Mouse (Mus musculus): Measurements from ENCODE around the gene Ier3.
A peak's percentile ranks its signal among the peaks of the same experiment; 100 is the strongest.

Ier3 gene

GRCm38 (mm10) chr17:35866911-35867890 is 45.7 kb downstream of the Ier3 start:
- DNase-seq (ENCODE audit: extremely low spot score) = no peak

DNA sequence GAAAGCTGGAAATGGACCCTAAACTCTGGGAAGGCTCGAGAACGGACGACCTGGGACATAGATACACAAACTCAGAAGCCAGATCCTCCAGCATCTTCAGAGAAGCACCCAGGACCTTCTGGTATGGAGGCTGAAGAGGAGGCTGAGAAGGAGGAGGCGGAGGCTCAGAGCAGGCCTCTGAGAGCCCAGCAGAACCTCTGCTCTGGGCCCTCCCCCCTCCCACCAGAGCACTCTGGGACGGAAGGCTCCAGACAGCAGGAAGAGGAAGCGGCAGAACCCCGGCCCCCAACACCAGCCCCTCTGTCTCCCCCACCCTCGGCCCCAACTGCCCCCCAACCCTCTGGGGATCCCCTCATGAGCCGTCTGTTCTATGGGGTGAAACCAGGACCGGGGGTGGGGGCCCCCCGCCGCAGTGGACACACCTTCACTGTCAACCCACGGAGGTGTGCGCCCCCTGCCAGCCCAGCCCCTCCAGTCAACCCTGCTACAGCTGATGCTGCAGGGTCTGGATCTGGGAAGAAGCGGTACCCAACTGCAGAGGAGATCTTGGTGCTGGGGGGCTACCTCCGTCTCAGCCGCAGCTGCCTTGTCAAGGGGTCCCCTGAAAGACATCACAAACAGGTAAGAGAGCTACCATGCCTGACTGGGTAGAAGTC is 46.8 kb downstream of the Ier3 start:
- no peak for DNase-seq (ENCODE audit: extremely low spot score)

GRCm38 (mm10) chr17:35868961-35869345 is 47.5 kb downstream of the Ier3 start:
- no peak for DNase-seq (ENCODE audit: extremely low spot score)

DNA sequence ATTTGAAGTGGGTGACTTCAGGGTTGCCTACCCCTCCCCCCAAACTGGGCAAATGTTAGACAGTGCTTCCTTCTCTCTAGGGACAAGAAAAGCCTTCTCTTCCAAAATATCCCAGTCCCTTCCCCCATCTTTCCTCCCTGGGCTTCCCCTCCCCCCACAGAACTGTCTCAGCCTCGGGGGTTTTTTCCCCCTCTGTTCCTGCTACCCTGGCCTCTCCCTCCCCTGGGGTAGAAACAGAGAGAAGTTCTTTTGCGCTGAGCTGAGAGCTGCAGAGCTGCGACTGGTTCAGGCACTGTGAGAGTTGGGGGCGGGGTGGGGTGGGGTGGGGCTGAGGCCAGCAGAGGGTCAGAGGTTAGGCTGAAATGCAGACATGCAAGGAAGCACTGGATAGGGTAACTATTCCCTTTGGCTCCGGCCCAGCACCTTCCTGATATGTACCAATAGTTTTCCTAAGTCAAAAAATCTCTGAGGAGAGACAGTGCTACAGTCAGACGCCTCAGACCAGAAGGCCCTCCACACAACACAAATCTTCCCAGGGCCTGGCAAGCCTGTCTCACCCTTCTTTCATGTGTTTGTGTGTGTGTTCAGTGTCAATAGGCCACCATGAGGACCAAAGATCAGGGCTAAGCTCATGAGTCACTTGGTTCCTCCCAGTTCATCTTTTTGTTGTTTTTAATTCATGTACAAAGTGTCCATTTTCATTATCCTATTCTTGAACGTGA is 48.0 kb downstream of the Ier3 start:
- peak; percentile 83 for DNase-seq (ENCODE audit: extremely low spot score)

GRCm38 (mm10) chr17:35870151-35870883 is 48.8 kb downstream of the Ier3 start:
- DNase-seq (ENCODE audit: extremely low spot score) = no peak

DNA sequence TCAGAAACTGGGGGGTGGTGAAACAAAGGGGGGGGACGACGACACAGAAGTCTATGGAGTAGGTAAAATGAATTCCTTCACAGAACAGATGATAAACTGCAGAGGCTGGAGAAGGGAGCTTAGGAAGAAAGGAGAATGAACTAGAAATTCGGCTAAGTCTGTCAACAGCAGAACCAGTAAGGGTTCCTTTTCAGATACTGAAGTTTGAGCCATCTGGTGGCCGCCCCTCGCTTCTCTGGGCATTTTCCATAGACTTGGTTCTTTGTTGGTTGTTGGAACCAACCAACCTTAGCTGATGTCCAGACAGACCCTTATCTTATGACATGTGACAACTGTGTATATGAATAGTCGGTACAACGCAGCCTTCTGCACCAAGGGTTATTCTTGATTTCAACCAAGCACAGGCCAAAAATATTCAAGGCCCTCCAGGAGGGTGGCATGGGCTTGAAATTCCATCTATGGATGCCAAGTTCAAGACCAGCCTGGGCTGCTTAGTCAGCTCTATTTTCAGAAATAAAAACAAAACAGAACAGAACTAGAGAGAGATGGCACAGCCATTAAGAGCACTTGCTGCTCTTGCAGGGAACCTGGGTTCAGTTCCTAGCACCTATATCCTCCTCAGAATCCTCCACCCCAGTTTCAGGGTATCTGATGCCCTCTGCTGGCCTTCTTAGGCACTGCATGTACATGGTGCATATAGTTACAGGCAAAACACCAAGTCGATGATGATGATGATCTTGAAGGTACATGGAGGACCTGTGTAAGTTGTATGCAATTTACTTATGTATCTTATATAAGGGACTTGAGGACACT is 49.6 kb downstream of the Ier3 start:
- no peak for DNase-seq (ENCODE audit: extremely low spot score)
